Mouse (Mus musculus) neural tube, embryonic 14.5 days (tissue): ENCODE data around the gene Osbpl7. TPM values are rescaled to one million over a fixed set of nuclear protein-coding genes. Genes with fewer than 3 reads are reported as not detected.

Source experiments
- ATAC-seq: fragments of 200-750 bp; cut with Nextera tagmentation; 2 replicates; pipeline ENCODE4 v1.8.0; 2017; ENCODE audit warnings: low read depth, mild to moderate bottlenecking, moderate TSS enrichment, moderate library complexity
- H3K27ac ChIP-seq: fragments of 300-500 bp; sonication (generic); 2 replicates; pipeline ENCODE4 v1.5.1; 2014; ENCODE audit warnings: low read depth, mild to moderate bottlenecking, control low read depth, low read length, moderate library complexity, mixed read lengths
- H3K27me3 ChIP-seq: fragments of 300-500 bp; sonication (generic); 2 replicates; pipeline ENCODE4 v1.6.1; 2014; ENCODE audit warnings: low read length; ENCODE audit not compliant: control insufficient read depth, insufficient read depth
- H3K36me3 ChIP-seq: fragments of 300-500 bp; sonication (generic); 2 replicates; pipeline ENCODE4 v1.6.1; 2014; ENCODE audit warnings: low read length, mixed read lengths; ENCODE audit not compliant: control insufficient read depth, insufficient read depth
- H3K4me1 ChIP-seq: fragments of 300-500 bp; sonication (generic); 2 replicates; pipeline ENCODE4 v1.6.1; 2014; ENCODE audit warnings: low read length; ENCODE audit not compliant: control insufficient read depth, insufficient read depth
- H3K4me2 ChIP-seq: fragments of 300-500 bp; sonication (generic); 2 replicates; pipeline ENCODE4 v1.6.1; 2014; ENCODE audit warnings: mild to moderate bottlenecking, low read depth, low read length, control low read depth
- H3K4me3 ChIP-seq: fragments of 300-500 bp; sonication (generic); 2 replicates; pipeline ENCODE4 v1.5.1; 2014; ENCODE audit warnings: low read depth, low read length, control low read depth, mixed read lengths
- H3K9ac ChIP-seq: fragments of 300-500 bp; sonication (generic); replicated peaks from 2 replicates; pipeline ENCODE4 v1.6.1; 2014; ENCODE audit warnings: low read depth, mild to moderate bottlenecking, control low read depth, low read length, mixed read lengths
- H3K9me3 ChIP-seq: fragments of 300-500 bp; sonication (generic); 2 replicates; pipeline ENCODE4 v1.6.1; 2016; ENCODE audit warnings: low read length; ENCODE audit not compliant: control insufficient read depth
- WGBS: fragments of 180-500 bp; shearing (Covaris S2); extraction: QIAGEN DNeasy Blood & Tissue Kit; methylation state at CpG from one replicate; pipeline ENCODE4 v1.1.7; 2014; 5-methylcytosine and 5-hydroxymethylcytosine counted together
- polyA plus RNA-seq: library from polyadenylated mRNA; unstranded; fragments of >200 nt; fragmentation: Nextera tagmentation; extraction: Ambion mirVana; gene quantifications from 2 replicates; pipeline ENCODE4 v1.2.1, GENCODE M21; 2014

Gene Osbpl7
- polyA plus RNA-seq, result 9.1 and 9.6 TPM in 2 replicates

- H3K36me3 ChIP-seq, result peaks cover 22% of the 10 kb centered on the region
- H3K4me1 ChIP-seq, result peaks cover 19% of the 10 kb centered on the region
- peak within 1 kb of the TSS; percentile 55 for H3K4me2 ChIP-seq
- H3K4me3 ChIP-seq, result peak within 1 kb of the TSS; percentile 47
- H3K9ac ChIP-seq, result peak within 1 kb of the TSS; percentile 61
- ATAC-seq, result peak; percentile 84
- peak within 1 kb of the TSS; percentile 46; the same call in 1 of the 2 replicates for H3K27ac ChIP-seq
- WGBS, result 7% methylated on average over 18 of the region's 18 CpGs
- no peaks in the 10 kb centered on the region for H3K27me3 ChIP-seq
- H3K9me3 ChIP-seq, result no peaks in the 10 kb centered on the region
Observed at GRCm38 (mm10) chr11:97050216-97050943, at the start of gene Osbpl7. Gene Osbpl7, plus strand, starts transcription at chr11:97050628.

- Histone ChIP-seq H3K27me3 (no peaks in the 10 kb centered on the region), H3K27ac (no peak overlapping the region), H3K4me2 (no peak overlapping the region), H3K4me3 (no peak overlapping the region), H3K9ac (no peak overlapping the region), H3K9me3 (no peaks in the 10 kb centered on the region), H3K36me3 (no peaks in the 10 kb centered on the region), H3K4me1 (no peaks in the 10 kb centered on the region)
- ATAC-seq, result no peak
- 21% methylated on average over 5 of the region's 5 CpGs for WGBS
Observed at GRCm38 (mm10) chr11:97003170-97003569, 47.3 kb upstream of the Osbpl7 start.

GRCm38 (mm10) chr11:97007093-97007794 lies 43.2 kb upstream of the Osbpl7 start:
- Histone ChIP-seq H3K9ac (no peak overlapping the region), H3K27me3 (no peaks in the 10 kb centered on the region), H3K36me3 (no peaks in the 10 kb centered on the region), H3K27ac (no peak overlapping the region), H3K4me2 (no peak overlapping the region), H3K9me3 (no peaks in the 10 kb centered on the region), H3K4me3 (no peak overlapping the region), H3K4me1 (no peaks in the 10 kb centered on the region)
- ATAC-seq, result no peak
- 80% methylated on average over 9 of the region's 9 CpGs for WGBS

GRCm38 (mm10) chr11:97009198-97009790 lies 41.1 kb upstream of the Osbpl7 start:
- no peak overlapping the region for H3K9ac ChIP-seq
- ATAC-seq, result no peak
- H3K27ac ChIP-seq, result no peak overlapping the region
- no peak overlapping the region for H3K4me3 ChIP-seq
- H3K4me1 ChIP-seq, result no peaks in the 10 kb centered on the region
- H3K36me3 ChIP-seq, result no peaks in the 10 kb centered on the region
- WGBS, result 58% methylated on average over 8 of the region's 8 CpGs
- H3K27me3 ChIP-seq, result no peaks in the 10 kb centered on the region; the same call in 1 of the 2 replicates
- H3K9me3 ChIP-seq, result no peaks in the 10 kb centered on the region
- H3K4me2 ChIP-seq, result no peak overlapping the region

GRCm38 (mm10) chr11:97013121-97013670 lies 37.2 kb upstream of the Osbpl7 start, which contains the start of gene Sp6:
Gene Sp6, plus strand, starts transcription at chr11:97013394.
- Histone ChIP-seq H3K9me3 (no peaks in the 10 kb centered on the region), H3K4me2 (no peak within 1 kb of the TSS), H3K27ac (no peak within 1 kb of the TSS), H3K9ac (no peak within 1 kb of the TSS), H3K4me1 (no peaks in the 10 kb centered on the region), H3K27me3 (peaks cover 10% of the 10 kb centered on the region), H3K4me3 (no peak within 1 kb of the TSS), H3K36me3 (no peaks in the 10 kb centered on the region)
- 42% methylated on average over 8 of the region's 8 CpGs for WGBS
- no peak for ATAC-seq

- WGBS, result under 1% methylated on average over 36 of the region's 36 CpGs
- Histone ChIP-seq H3K27ac (no peak overlapping the region), H3K27me3 (peaks cover 48% of the 10 kb centered on the region), H3K9me3 (no peaks in the 10 kb centered on the region), H3K9ac (no peak overlapping the region), H3K4me3 (peak overlapping the region; percentile 22), H3K36me3 (no peaks in the 10 kb centered on the region), H3K4me1 (peaks cover 9% of the 10 kb centered on the region; the same call in 1 of the 2 replicates), H3K4me2 (no peak overlapping the region; the same call in 1 of the 2 replicates)
- no peak for ATAC-seq
Observed at GRCm38 (mm10) chr11:97017696-97018582, 32.5 kb upstream of the Osbpl7 start.

- WGBS, result under 1% methylated on average over 54 of the region's 68 CpGs
- Histone ChIP-seq H3K27me3 (peaks cover 55% of the 10 kb centered on the region), H3K9ac (peak overlapping the region; percentile 39; the same call in 1 of the 2 replicates), H3K27ac (no peak overlapping the region), H3K4me1 (peaks cover 9% of the 10 kb centered on the region; the same call in 1 of the 2 replicates), H3K4me2 (peak overlapping the region; percentile 34), H3K36me3 (no peaks in the 10 kb centered on the region), H3K4me3 (peak overlapping the region; percentile 22), H3K9me3 (no peaks in the 10 kb centered on the region)
- ATAC-seq, result no peak
Observed at GRCm38 (mm10) chr11:97018583-97019344, 31.7 kb upstream of the Osbpl7 start.

- H3K9me3 ChIP-seq, result no peaks in the 10 kb centered on the region
- H3K4me3 ChIP-seq, result no peak overlapping the region
- no peak overlapping the region for H3K27ac ChIP-seq
- H3K4me1 ChIP-seq, result peaks cover 9% of the 10 kb centered on the region; the same call in 1 of the 2 replicates
- ATAC-seq, result no peak
- peaks cover 56% of the 10 kb centered on the region for H3K27me3 ChIP-seq
- no peak overlapping the region for H3K9ac ChIP-seq
- no peaks in the 10 kb centered on the region for H3K36me3 ChIP-seq
- H3K4me2 ChIP-seq, result no peak overlapping the region
- 1% methylated on average over 13 of the region's 13 CpGs for WGBS
Observed at GRCm38 (mm10) chr11:97019345-97019708, 31.1 kb upstream of the Osbpl7 start.
